Mouse (Mus musculus) intestine, postnatal 0 days (tissue): ENCODE measurements at regions not wholly inside any gene's neighbourhood (a gene's known extent, or its start where the extent isn't known, plus 50 kb on each side); places are given as distances from the start of the nearest gene placed in this dataset.
A peak's percentile ranks its signal among the peaks of the same experiment; 100 is the strongest.

Experiments
- ATAC-seq: fragments of 200-750 bp; cut with Nextera tagmentation; 2 replicates; pipeline ENCODE4 v1.8.0; 2017; ENCODE audit warnings: mild to moderate bottlenecking, moderate TSS enrichment, moderate library complexity
- H3K27ac ChIP-seq: fragments of 300-500 bp; sonication (generic); 2 replicates; pipeline ENCODE4 v1.5.1; 2014; ENCODE audit warnings: mild to moderate bottlenecking, low read depth, low read length, moderate library complexity
- H3K27me3 ChIP-seq: fragments of 300-500 bp; sonication (generic); replicated peaks from 2 replicates; pipeline ENCODE4 v1.6.1; 2014; ENCODE audit warnings: low read length, mixed read lengths; ENCODE audit not compliant: control insufficient read depth, insufficient read depth
- H3K36me3 ChIP-seq: fragments of 300-500 bp; sonication (generic); 2 replicates; pipeline ENCODE4 v1.6.1; 2014; ENCODE audit warnings: mild to moderate bottlenecking, moderate library complexity; ENCODE audit not compliant: control insufficient read depth, insufficient read depth
- H3K4me1 ChIP-seq: fragments of 300-500 bp; sonication (generic); replicated peaks from 2 replicates; pipeline ENCODE4 v1.6.1; 2014; ENCODE audit warnings: antibody characterized with exemption, low read length, mixed read lengths; ENCODE audit not compliant: control insufficient read depth, insufficient read depth
- H3K4me2 ChIP-seq: fragments of 300-500 bp; sonication (generic); replicated peaks from 2 replicates; pipeline ENCODE4 v1.6.1; 2014; ENCODE audit warnings: low read depth, mild to moderate bottlenecking, moderate library complexity
- H3K4me3 ChIP-seq: fragments of 300-500 bp; sonication (generic); 2 replicates; pipeline ENCODE4 v1.5.1; 2014; ENCODE audit warnings: low read depth, low read length
- H3K9ac ChIP-seq: fragments of 300-500 bp; sonication (generic); 2 replicates; pipeline ENCODE4 v1.6.1; 2014; ENCODE audit warnings: mild to moderate bottlenecking, low read depth, low read length
- H3K9me3 ChIP-seq: fragments of 300-500 bp; sonication (generic); 2 replicates; pipeline ENCODE4 v1.6.1; 2016; ENCODE audit warnings: mixed run types; ENCODE audit not compliant: control insufficient read depth
- CTCF ChIP-seq: sonication (generic); IDR thresholded peaks from 2 replicates; pipeline ENCODE4 v1.5.1; 2016; ENCODE audit warnings: low read depth, mild to moderate bottlenecking, control low read depth, antibody characterized with exemption, moderate library complexity
- WGBS: fragments of 180-500 bp; shearing (Covaris S2); extraction: QIAGEN DNeasy Blood & Tissue Kit; methylation state at CpG from one replicate; pipeline ENCODE4 v1.1.7; 2014; 5-methylcytosine and 5-hydroxymethylcytosine counted together

- H3K27ac ChIP-seq: no peak overlapping the region
- 77% methylated on average over 7 of the region's 7 CpGs for WGBS
- H3K4me1 ChIP-seq: no peaks in the 10 kb centered on the region
- no peak overlapping the region for H3K9ac ChIP-seq
- H3K27me3 ChIP-seq: no peaks in the 10 kb centered on the region
- no peak overlapping the region for H3K4me2 ChIP-seq
- H3K9me3 ChIP-seq: no peaks in the 10 kb centered on the region
- no peaks in the 10 kb centered on the region for H3K36me3 ChIP-seq
- no peak for TF ChIP-seq CTCF
- ATAC-seq: no peak
- H3K4me3 ChIP-seq: no peak overlapping the region
Measured at GRCm38 (mm10) chr10:91572796-91573195, 391.7 kb upstream of the Tmpo start.

GRCm38 (mm10) chr10:91569046-91569445 lies 387.9 kb upstream of the Tmpo start:
- H3K36me3 ChIP-seq: no peaks in the 10 kb centered on the region
- no peak overlapping the region for H3K4me3 ChIP-seq
- H3K9me3 ChIP-seq: no peaks in the 10 kb centered on the region
- no peaks in the 10 kb centered on the region for H3K27me3 ChIP-seq
- WGBS: 89% methylated on average over 6 of the region's 6 CpGs
- TF ChIP-seq CTCF: no peak
- no peaks in the 10 kb centered on the region for H3K4me1 ChIP-seq
- no peak overlapping the region for H3K27ac ChIP-seq
- no peak overlapping the region for H3K9ac ChIP-seq
- no peak overlapping the region for H3K4me2 ChIP-seq
- ATAC-seq: no peak

GRCm38 (mm10) chr10:91566116-91566774 lies 385.1 kb upstream of the Tmpo start:
- H3K9me3 ChIP-seq: no peaks in the 10 kb centered on the region
- 79% methylated on average over 7 of the region's 7 CpGs for WGBS
- ATAC-seq: no peak

DNA sequence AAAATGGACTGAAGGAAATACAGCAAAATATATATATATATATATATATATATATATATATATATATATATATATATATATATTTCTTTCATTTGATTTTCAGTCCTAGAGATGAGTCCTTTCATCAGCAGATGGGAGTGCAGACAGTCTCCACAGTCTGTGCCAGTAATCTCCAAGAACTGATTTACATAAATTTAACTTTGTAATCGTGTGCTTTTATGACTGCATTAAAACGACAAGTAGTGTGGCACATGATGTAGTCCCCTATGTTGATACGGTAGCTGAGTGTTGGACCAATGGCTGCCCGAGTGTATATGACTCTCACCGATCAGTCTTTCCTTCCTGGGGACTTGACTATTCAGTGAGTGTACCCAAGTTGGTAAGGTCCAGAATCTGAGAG lies 378.2 kb upstream of the Tmpo start:
- Histone ChIP-seq H3K27me3 (no peaks in the 10 kb centered on the region), H3K36me3 (no peaks in the 10 kb centered on the region), H3K4me2 (no peak overlapping the region), H3K27ac (no peak overlapping the region), H3K9me3 (no peaks in the 10 kb centered on the region), H3K4me1 (no peaks in the 10 kb centered on the region), H3K4me3 (no peak overlapping the region), H3K9ac (no peak overlapping the region)
- 88% methylated on average over 5 of the region's 5 CpGs for WGBS
- no peak for ATAC-seq
- TF ChIP-seq CTCF: no peak

More at GRCm38 (mm10) chr10:91566116-91566774, 385.1 kb upstream of the Tmpo start:
- Histone ChIP-seq H3K9ac (no peak overlapping the region), H3K36me3 (no peaks in the 10 kb centered on the region), H3K27ac (no peak overlapping the region), H3K4me3 (no peak overlapping the region), H3K27me3 (no peaks in the 10 kb centered on the region), H3K4me2 (no peak overlapping the region), H3K4me1 (no peaks in the 10 kb centered on the region)
- TF ChIP-seq CTCF: no peak

GRCm38 (mm10) chr10:91548071-91548470 lies 367.0 kb upstream of the Tmpo start:
- Histone ChIP-seq H3K9ac (no peak overlapping the region), H3K36me3 (no peaks in the 10 kb centered on the region), H3K27ac (no peak overlapping the region), H3K9me3 (no peaks in the 10 kb centered on the region), H3K27me3 (no peaks in the 10 kb centered on the region), H3K4me1 (no peaks in the 10 kb centered on the region), H3K4me2 (no peak overlapping the region), H3K4me3 (no peak overlapping the region)
- TF ChIP-seq CTCF: no peak
- no peak for ATAC-seq
- WGBS: 47% methylated on average over 4 of the region's 4 CpGs

DNA sequence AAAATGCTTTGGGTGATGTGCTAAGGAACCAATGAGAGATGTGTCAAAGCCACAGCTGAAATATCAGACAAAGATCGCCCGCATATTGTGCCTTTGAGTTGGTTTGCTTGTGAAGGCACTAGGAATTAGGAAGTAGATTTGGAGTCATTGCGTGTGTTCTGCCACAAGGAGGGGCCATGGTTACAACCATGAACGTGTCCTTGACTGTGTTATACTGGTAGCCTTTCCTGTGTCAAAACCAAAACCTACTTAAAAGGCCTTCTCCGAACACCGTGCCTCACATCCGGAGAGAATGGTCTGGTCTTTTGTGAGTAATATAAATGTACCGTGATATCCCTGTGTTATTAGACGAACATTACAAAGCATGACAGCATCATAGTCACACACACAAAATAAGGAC lies 365.0 kb upstream of the Tmpo start:
- TF ChIP-seq CTCF: peak; percentile 71
- no peaks in the 10 kb centered on the region for H3K27me3 ChIP-seq
- H3K27ac ChIP-seq: no peak overlapping the region
- no peak for ATAC-seq
- 56% methylated on average over 9 of the region's 9 CpGs for WGBS
- no peak overlapping the region for H3K9ac ChIP-seq
- H3K9me3 ChIP-seq: no peaks in the 10 kb centered on the region
- no peaks in the 10 kb centered on the region for H3K4me1 ChIP-seq
- H3K36me3 ChIP-seq: no peaks in the 10 kb centered on the region
- H3K4me3 ChIP-seq: no peak overlapping the region
- no peak overlapping the region for H3K4me2 ChIP-seq

GRCm38 (mm10) chr10:91545421-91545820 lies 364.3 kb upstream of the Tmpo start:
- WGBS: 82% methylated on average over 3 of the region's 3 CpGs
- no peak for TF ChIP-seq CTCF
- no peak overlapping the region for H3K27ac ChIP-seq
- H3K4me2 ChIP-seq: no peak overlapping the region
- H3K27me3 ChIP-seq: no peaks in the 10 kb centered on the region
- H3K9me3 ChIP-seq: no peaks in the 10 kb centered on the region
- no peak overlapping the region for H3K9ac ChIP-seq
- no peaks in the 10 kb centered on the region for H3K4me1 ChIP-seq
- H3K36me3 ChIP-seq: no peaks in the 10 kb centered on the region
- no peak for ATAC-seq
- H3K4me3 ChIP-seq: no peak overlapping the region
